Mouse (Mus musculus) liver, adult 2 months (tissue): ENCODE data around the gene Bdh1. TPM values are rescaled to one million over a fixed set of nuclear protein-coding genes. Genes with fewer than 3 reads are reported as not detected.
A peak's percentile ranks its signal among the peaks of the same experiment; 100 is the strongest.

Experiments used
- DNase-seq: peaks from one replicate; pipeline ENCODE4 v3.0.0-alpha.2; 2011; ENCODE audit warnings: low read depth, low spot score; ENCODE audit errors: extremely low read depth
- H3K27ac ChIP-seq: fragments of 200-500 bp; replicated peaks from 2 replicates; pipeline ENCODE4 v1.5.1; 2012; ENCODE audit warnings: low read depth, mild to moderate bottlenecking, control low read depth, inconsistent platforms, low read length; ENCODE audit not compliant: insufficient read depth
- H3K27me3 ChIP-seq: fragments of 200-500 bp; 2 replicates; pipeline ENCODE4 v1.6.1; 2012; ENCODE audit warnings: mild to moderate bottlenecking, moderate library complexity, low read length, inconsistent platforms; ENCODE audit not compliant: control insufficient read depth, insufficient read depth
- H3K36me3 ChIP-seq: fragments of 200-500 bp; 2 replicates; pipeline ENCODE4 v1.6.1; 2012; ENCODE audit warnings: low read length, inconsistent platforms; ENCODE audit not compliant: control insufficient read depth, insufficient read depth
- H3K4me1 ChIP-seq: fragments of 200-500 bp; 2 replicates; pipeline ENCODE4 v1.6.1; 2011; ENCODE audit warnings: low read length; ENCODE audit not compliant: control insufficient read depth, insufficient read depth
- H3K4me3 ChIP-seq: fragments of 200-500 bp; 2 replicates; pipeline ENCODE4 v1.5.1; 2011; ENCODE audit warnings: low read depth, mild to moderate bottlenecking, control low read depth, low read length, moderate library complexity; ENCODE audit not compliant: insufficient read depth
- H3K79me2 ChIP-seq: fragments of 200-500 bp; 2 replicates; pipeline ENCODE4 v1.6.1; 2012; ENCODE audit warnings: inconsistent platforms, mild to moderate bottlenecking, low read length, moderate library complexity; ENCODE audit not compliant: control insufficient read depth, insufficient read depth
- H3K9ac ChIP-seq: fragments of 200-500 bp; 2 replicates; pipeline ENCODE4 v1.6.1; 2012; ENCODE audit warnings: low read depth, mild to moderate bottlenecking, control low read depth, inconsistent platforms, low read length
- CTCF ChIP-seq: fragments of 200-500 bp; IDR thresholded peaks from 2 replicates; pipeline ENCODE4 v1.5.1; 2011; ENCODE audit warnings: low read depth, low read length, control low read depth
- POLR2A ChIP-seq: fragments of 200-500 bp; IDR thresholded peaks from 2 replicates; pipeline ENCODE4 v1.6.1; 2011; ENCODE audit warnings: low read length, control low read depth; ENCODE audit not compliant: insufficient read depth; ENCODE audit errors: extremely low read depth
- WGBS: fragments of 180-500 bp; shearing (Covaris S2); methylation state at CpG from one replicate; pipeline ENCODE4 v1.1.7; 2018; 5-methylcytosine and 5-hydroxymethylcytosine counted together
- polyA plus RNA-seq: library from polyadenylated mRNA; depleted of rRNA; stranded (reverse); fragments of >200 nt; gene quantifications from 2 replicates; pipeline ENCODE4 v1.2.3, GENCODE M21; 2012
- total RNA-seq: library from RNA; depleted of rRNA; stranded (reverse); fragments of >200 nt; gene quantifications from 2 replicates; pipeline ENCODE4 v1.2.3, GENCODE M21; 2014

Bdh1 gene
- total and polyA plus RNA-seq, 2 experiments, result 185 to 314 TPM

DNA sequence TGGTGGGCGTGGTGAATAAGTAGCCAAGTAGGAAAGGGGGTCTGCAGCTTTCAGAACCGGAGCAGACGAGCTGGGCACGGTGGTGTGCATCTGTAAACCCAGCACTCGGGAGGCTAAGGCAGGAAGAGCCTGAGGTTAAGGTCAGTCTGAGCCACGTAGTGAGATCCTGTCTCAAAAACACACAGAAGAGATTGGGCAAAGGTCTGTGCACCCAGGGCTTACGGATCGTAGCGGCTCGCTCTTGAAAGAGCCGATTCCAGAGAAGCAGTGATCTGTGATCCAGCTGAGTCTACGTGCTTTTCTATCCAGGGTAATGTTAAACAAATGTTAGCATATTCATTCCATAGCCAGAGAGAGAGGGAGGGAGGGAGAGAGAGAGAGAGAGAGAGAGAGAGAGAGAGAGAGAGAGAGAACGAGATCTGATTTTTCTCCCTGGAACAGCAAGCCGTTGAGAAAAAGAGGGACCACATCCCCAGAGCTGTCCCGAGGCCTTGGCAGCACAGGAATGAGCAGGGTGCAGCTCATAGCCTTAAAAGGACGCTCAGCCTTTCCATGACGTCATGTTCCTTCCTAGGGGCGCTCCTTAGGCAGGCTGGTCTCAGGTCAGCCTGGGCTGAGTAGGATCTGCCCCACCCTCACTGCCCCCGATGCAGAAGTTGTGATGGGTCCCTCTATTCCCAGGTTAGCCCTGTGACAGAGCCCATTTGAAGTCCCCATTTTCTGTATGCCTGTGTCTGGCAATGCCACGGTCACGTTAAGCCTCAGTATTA lies 33.4 kb downstream of the Bdh1 start:
- peak; percentile 72 for DNase-seq
- Histone ChIP-seq H3K36me3 (peaks cover 14% of the 10 kb centered on the region; the same call in 1 of the 2 replicates), H3K4me1 (peaks cover 6% of the 10 kb centered on the region; the same call in 1 of the 2 replicates), H3K27me3 (no peaks in the 10 kb centered on the region), H3K79me2 (no peaks in the 10 kb centered on the region), H3K27ac (no peak overlapping the region), H3K9ac (no peak overlapping the region; the same call in 1 of the 2 replicates), H3K4me3 (no peak overlapping the region)
- TF ChIP-seq CTCF (no peak), POLR2A (no peak)
- 55% methylated on average over 21 of the region's 21 CpGs for WGBS

DNA sequence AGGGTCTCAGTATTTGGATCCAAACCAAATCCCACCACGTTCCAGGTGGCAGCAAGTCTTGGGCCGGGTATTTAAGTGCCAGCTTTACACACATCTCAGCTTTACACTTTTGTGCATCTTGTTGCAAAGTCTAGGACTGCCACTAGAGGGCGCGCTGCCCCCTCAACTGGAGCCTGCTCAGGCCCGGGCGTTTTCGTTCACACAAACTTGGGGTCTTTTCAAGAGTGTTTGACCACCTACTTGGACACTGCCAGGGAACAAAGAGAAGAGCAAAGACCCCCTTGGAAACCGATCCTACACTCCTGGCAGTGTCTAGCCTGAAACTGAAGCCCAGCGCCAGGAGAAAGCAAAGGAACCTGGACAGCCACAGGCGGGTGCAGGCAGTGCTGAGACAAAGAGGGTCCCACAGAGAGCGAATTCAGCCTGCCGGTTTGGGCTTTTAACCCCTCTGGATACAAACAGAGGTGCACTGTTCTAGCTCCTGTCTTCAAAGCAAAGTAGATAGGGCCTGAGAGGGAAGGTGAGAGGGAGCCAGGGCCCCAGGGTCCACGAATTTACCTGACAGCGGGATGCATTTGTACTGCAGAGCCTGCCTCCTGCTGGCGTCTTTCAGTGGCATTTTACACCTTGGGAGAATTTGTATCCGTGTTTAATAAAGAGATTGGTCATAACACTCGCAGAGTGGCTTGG lies 36.3 kb downstream of the Bdh1 start:
- Histone ChIP-seq H3K4me1 (peaks cover 3% of the 10 kb centered on the region; the same call in 1 of the 2 replicates), H3K79me2 (no peaks in the 10 kb centered on the region), H3K36me3 (peaks cover 14% of the 10 kb centered on the region; the same call in 1 of the 2 replicates), H3K9ac (no peak overlapping the region), H3K27me3 (no peaks in the 10 kb centered on the region), H3K27ac (no peak overlapping the region), H3K4me3 (no peak overlapping the region)
- no peak for DNase-seq
- WGBS, result 38% methylated on average over 17 of the region's 17 CpGs
- TF ChIP-seq POLR2A (no peak), CTCF (peak; percentile 87)

DNA sequence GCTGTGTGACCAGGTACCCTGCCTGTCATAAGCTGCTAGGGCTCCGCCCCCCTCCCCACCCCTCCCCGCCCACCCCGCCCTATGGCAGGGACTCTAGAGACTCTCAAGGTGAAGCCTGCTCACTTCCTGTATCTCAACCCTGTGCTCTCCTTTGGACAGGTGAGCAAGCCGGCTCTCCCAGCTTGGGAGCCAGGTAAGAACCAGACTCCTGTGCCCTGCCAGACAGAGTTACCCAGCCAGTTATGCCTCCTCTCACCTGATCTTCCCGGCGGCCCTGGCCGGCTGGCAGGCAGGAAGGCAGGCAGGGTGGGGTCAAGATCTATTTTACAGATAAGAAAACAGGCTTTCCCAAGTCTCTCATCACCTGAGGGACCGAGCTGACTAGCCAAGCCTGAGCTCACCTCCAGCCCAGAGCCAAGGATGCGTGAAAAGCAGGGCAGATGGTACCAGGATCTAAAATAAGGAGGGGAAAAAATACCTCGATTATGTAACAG lies 37.9 kb downstream of the Bdh1 start:
- Histone ChIP-seq H3K4me3 (no peak overlapping the region), H3K36me3 (peaks cover 11% of the 10 kb centered on the region; the same call in 1 of the 2 replicates), H3K4me1 (no peaks in the 10 kb centered on the region), H3K27ac (no peak overlapping the region), H3K27me3 (no peaks in the 10 kb centered on the region), H3K79me2 (no peaks in the 10 kb centered on the region), H3K9ac (no peak overlapping the region)
- 21% methylated on average over 10 of the region's 10 CpGs for WGBS
- no peak for TF ChIP-seq POLR2A
- no peak for TF ChIP-seq CTCF
- DNase-seq, result no peak

DNA sequence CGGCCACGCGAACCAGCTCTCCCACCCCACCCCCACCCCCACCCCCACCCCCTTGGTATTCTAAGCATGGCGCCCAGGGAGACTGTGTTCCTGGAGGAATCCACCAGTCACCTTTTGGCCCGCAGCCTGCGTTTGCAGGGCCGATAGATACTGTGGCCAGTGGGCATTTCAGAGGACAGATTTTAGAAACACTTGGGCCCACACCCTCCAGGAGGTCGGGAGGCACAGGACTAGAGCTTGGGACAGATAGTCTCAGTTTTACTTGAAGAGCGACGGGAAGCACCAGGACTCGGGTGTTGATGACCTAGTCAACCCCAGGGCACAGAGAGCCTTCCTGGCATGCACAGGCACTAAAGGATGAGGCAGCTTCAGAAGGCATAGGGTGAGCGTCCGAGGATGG lies 38.4 kb downstream of the Bdh1 start:
- H3K79me2 ChIP-seq, result no peaks in the 10 kb centered on the region
- H3K36me3 ChIP-seq, result peaks cover 11% of the 10 kb centered on the region; the same call in 1 of the 2 replicates
- 45% methylated on average over 13 of the region's 13 CpGs for WGBS
- DNase-seq, result no peak
- H3K4me3 ChIP-seq, result no peak overlapping the region
- H3K27me3 ChIP-seq, result no peaks in the 10 kb centered on the region
- no peak overlapping the region for H3K27ac ChIP-seq
- no peak overlapping the region for H3K9ac ChIP-seq
- no peak for TF ChIP-seq CTCF
- no peak for TF ChIP-seq POLR2A
- H3K4me1 ChIP-seq, result no peaks in the 10 kb centered on the region

DNA sequence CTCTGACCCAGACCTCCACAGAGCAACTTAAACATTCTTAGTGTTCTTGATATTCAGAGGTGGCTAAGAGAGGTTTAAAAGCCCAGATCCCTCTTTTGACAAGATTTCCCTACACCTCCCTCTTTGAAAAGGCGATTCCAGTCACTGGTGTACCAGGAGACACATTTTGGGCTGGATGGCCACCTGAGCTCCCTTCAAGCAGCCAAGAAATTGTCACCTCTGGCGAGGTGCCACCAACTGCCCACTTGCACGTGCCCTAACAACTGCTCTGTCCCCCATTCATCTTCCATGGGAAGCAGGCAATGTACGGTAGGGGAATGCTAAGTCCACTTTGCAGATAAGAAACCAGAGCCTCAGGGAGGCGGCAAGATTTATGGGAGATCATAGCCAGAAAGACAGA lies 39.0 kb downstream of the Bdh1 start:
- Histone ChIP-seq H3K27me3 (no peaks in the 10 kb centered on the region), H3K79me2 (no peaks in the 10 kb centered on the region), H3K4me1 (no peaks in the 10 kb centered on the region), H3K4me3 (no peak overlapping the region), H3K27ac (no peak overlapping the region), H3K36me3 (peaks cover 8% of the 10 kb centered on the region; the same call in 1 of the 2 replicates), H3K9ac (no peak overlapping the region)
- DNase-seq, result no peak
- WGBS, result 71% methylated on average over 5 of the region's 5 CpGs
- TF ChIP-seq CTCF (no peak), POLR2A (no peak)
